Mouse (Mus musculus): ENCODE data around the gene Ruvbl2. TPM values are rescaled to one million over a fixed set of nuclear protein-coding genes. Genes with fewer than 3 reads are reported as not detected.
A peak's percentile ranks its signal among the peaks of the same experiment; 100 is the strongest.

Gene Ruvbl2
- polyA plus RNA-seq, 1 experiment from 2014 or later: 35.6 TPM

DNA sequence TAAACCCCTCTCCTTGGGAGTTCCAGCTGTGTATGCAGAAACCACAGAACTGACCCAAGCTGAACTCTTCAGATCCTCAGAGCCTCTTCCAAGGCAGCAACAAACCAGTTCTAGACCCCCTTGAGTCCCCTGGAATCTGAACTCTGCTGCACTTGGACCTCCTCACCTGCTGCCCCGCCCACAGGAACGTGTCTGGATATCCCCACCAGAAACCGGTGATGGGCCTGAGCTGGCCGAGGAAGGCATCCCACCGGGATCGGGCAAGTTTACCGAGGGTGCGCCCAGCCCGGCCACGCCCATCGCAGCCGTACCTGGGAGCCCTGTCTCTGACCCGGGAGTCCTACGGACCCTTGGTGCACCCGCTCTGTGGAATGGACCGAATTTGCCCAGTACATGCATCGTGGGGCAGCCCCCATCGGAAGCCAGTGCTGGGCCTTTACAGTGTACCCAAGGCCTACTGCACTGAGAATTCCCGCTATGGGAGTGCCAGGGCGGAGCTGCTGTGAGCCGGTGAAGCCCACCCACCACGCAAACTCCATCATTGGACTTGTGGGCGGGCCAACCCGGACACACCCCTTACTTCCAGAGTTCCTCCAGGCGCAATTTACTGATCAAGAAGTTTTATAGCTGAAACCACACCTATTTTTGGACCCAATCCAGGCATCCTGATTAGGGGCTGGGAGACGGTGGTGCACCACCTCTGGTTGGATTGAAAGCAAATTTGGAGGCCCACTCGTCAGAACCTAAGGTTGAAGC is 17.9 kb downstream of the Ruvbl2 start:
- Histone ChIP-seq H3K4me3 (ENCODE audit: low read depth, low read length) (no peak overlapping the region), H3K27me3 (replicated peaks; ENCODE audit: control insufficient read depth, insufficient read depth, low read length) (peaks cover 27% of the 10 kb centered on the region), H3K4me2 (replicated peaks; ENCODE audit: low read depth) (no peak overlapping the region), H3K36me3 (ENCODE audit: control insufficient read depth, insufficient read depth) (peaks cover 43% of the 10 kb centered on the region), H3K4me1 (replicated peaks; ENCODE audit: control insufficient read depth, insufficient read depth, low read length) (0 out of 2 replicates have a peak, but pooled peaks cover 3% of the 10 kb centered on the region), H3K9ac (ENCODE audit: low read depth, low read length) (no peak overlapping the region), H3K9me3 (ENCODE audit: control insufficient read depth) (no peaks in the 10 kb centered on the region), H3K27ac (ENCODE audit: low read depth, low read length) (no peak overlapping the region)
- TF ChIP-seq CTCF (IDR thresholded peaks at IDR 0.05; ENCODE audit: low read depth): no peak
- ATAC-seq: no peak
- WGBS: 10% methylated on average over 27 of the region's 27 CpGs

DNA sequence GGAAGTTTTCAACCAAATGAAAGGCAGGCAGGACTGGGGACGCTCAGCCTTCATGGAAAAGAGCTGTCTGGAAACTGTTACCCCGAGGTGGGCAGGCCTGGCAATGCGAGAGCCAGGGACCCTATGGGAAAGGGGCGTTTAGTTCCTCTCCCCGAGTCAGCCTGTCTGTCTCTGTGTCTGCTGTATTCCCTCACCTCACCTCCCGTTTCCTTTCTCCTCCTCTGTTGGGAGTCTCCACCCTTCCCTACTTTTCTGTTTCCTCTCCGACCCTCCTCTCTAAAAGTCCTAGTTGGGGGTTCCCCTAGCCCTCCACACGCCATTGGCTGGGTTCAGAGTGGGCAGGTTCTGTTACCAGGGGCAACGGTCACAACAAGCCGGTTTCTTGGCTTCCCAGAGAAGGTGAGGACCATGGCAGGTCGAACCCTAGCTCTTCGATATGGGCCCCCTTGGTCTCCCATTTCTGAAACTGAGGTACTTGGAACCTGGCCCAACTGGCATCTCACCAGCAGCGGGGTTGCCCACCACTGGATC is 19.9 kb downstream of the Ruvbl2 start:
- peaks cover 46% of the 10 kb centered on the region for H3K27me3 ChIP-seq (replicated peaks; ENCODE audit: control insufficient read depth, insufficient read depth, low read length)
- no peak for TF ChIP-seq CTCF (IDR thresholded peaks at IDR 0.05; ENCODE audit: low read depth)
- no peak for ATAC-seq
- H3K4me3 ChIP-seq (ENCODE audit: low read depth, low read length): no peak overlapping the region
- H3K9me3 ChIP-seq (ENCODE audit: control insufficient read depth): no peaks in the 10 kb centered on the region
- H3K27ac ChIP-seq (ENCODE audit: low read depth, low read length): no peak overlapping the region
- peaks cover 23% of the 10 kb centered on the region for H3K36me3 ChIP-seq (ENCODE audit: control insufficient read depth, insufficient read depth)
- H3K9ac ChIP-seq (ENCODE audit: low read depth, low read length): no peak overlapping the region
- no peak overlapping the region for H3K4me2 ChIP-seq (replicated peaks; ENCODE audit: low read depth)
- WGBS: 14% methylated on average over 13 of the region's 13 CpGs
- H3K4me1 ChIP-seq (replicated peaks; ENCODE audit: control insufficient read depth, insufficient read depth, low read length): peaks cover 14% of the 10 kb centered on the region; the same call in 1 of the 2 replicates

DNA sequence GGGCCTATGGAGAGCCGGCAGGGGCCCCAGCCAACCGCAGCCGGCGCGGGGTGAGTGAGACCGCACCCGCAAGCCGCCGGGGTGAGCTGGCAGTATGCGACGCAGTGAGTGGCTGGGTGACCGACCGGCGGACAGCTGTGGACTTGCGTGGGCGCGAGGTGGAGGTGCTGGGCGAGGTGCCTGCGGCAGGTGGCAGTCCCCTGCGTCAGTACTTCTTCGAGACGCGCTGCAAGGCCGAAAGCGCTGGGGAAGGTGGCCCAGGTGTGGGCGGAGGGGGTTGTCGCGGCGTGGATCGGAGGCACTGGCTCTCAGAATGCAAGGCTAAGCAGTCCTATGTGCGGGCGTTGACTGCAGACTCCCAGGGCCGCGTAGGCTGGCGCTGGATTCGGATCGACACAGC is 22.3 kb downstream of the Ruvbl2 start:
- no peak for ATAC-seq
- Histone ChIP-seq H3K9ac (ENCODE audit: low read depth, low read length) (no peak overlapping the region), H3K4me2 (replicated peaks; ENCODE audit: low read depth) (peak overlapping the region; percentile 52), H3K4me1 (replicated peaks; ENCODE audit: control insufficient read depth, insufficient read depth, low read length) (peaks cover 14% of the 10 kb centered on the region; the same call in 1 of the 2 replicates), H3K4me3 (ENCODE audit: low read depth, low read length) (peak overlapping the region; percentile 11; the same call in 1 of the 2 replicates), H3K36me3 (ENCODE audit: control insufficient read depth, insufficient read depth) (0 out of 2 replicates have a peak, but pooled peaks cover under 1% of the 10 kb centered on the region), H3K27ac (ENCODE audit: low read depth, low read length) (no peak overlapping the region), H3K27me3 (replicated peaks; ENCODE audit: control insufficient read depth, insufficient read depth, low read length) (peaks cover 59% of the 10 kb centered on the region), H3K9me3 (ENCODE audit: control insufficient read depth) (no peaks in the 10 kb centered on the region)
- 25% methylated on average over 37 of the region's 37 CpGs for WGBS
- no peak for TF ChIP-seq CTCF (IDR thresholded peaks at IDR 0.05; ENCODE audit: low read depth)

GRCm38 (mm10) chr7:45414740-45415224 is 23.1 kb downstream of the Ruvbl2 start:
- H3K27ac ChIP-seq (ENCODE audit: low read depth, low read length): no peak overlapping the region
- H3K27me3 ChIP-seq (replicated peaks; ENCODE audit: control insufficient read depth, insufficient read depth, low read length): peaks cover 66% of the 10 kb centered on the region
- no peaks in the 10 kb centered on the region for H3K9me3 ChIP-seq (ENCODE audit: control insufficient read depth)
- 52% methylated on average over 12 of the region's 12 CpGs for WGBS
- H3K36me3 ChIP-seq (ENCODE audit: control insufficient read depth, insufficient read depth): no peaks in the 10 kb centered on the region
- H3K4me3 ChIP-seq (ENCODE audit: low read depth, low read length): no peak overlapping the region
- H3K9ac ChIP-seq (ENCODE audit: low read depth, low read length): no peak overlapping the region
- H3K4me1 ChIP-seq (replicated peaks; ENCODE audit: control insufficient read depth, insufficient read depth, low read length): peaks cover 14% of the 10 kb centered on the region; the same call in 1 of the 2 replicates
- no peak for ATAC-seq
- no peak for TF ChIP-seq CTCF (IDR thresholded peaks at IDR 0.05; ENCODE audit: low read depth)
- H3K4me2 ChIP-seq (replicated peaks; ENCODE audit: low read depth): 0 out of 2 replicates have a peak overlapping the region, but pooled peaks have one; percentile 52

DNA sequence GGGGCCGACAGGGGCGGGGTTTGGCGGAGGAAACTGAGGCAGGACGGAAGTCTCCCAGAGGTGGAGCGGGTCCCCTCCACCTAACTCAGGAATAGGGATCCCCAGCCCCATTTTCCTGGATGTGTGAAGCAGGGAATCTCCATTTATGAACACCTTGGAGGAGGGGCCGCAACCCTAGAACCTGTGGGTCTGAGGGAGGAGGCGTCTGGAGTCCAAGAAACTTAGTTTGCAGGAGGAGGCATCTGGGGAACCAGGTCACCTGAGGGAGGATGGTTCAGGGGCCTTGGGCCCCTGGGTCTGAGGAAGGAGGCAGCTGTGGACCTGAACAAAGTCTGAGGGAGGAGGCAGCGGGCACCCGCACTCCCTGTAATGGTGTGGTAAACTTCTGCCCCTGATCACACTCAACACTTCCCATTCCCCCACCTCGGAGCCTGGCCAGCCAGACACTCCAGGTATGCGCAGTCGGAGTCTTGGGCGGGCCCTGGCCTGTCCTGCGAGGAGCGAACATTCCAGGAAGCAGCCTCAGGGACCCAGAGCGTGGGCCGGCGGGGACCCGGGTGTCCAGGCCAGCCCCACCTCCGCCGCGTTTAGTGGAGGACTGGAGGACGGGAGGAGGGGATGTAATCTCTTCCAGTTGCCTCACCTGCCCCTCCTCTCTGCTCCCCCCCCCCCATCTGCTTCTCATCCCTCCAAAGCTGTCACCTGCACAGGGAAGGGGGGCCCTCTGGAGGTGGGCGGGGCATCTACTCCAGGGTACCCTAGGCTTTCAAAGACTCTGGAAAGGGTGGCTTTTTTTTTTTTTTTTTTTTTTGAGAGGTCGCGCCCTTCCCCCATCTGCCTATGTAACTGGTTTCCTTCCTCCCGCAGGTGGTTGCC is 23.8 kb downstream of the Ruvbl2 start:
- 2% methylated on average over 27 of the region's 27 CpGs for WGBS
- no peaks in the 10 kb centered on the region for H3K9me3 ChIP-seq (ENCODE audit: control insufficient read depth)
- H3K27me3 ChIP-seq (replicated peaks; ENCODE audit: control insufficient read depth, insufficient read depth, low read length): peaks cover 71% of the 10 kb centered on the region
- peak overlapping the region; percentile 58 for H3K4me3 ChIP-seq (ENCODE audit: low read depth, low read length)
- H3K4me1 ChIP-seq (replicated peaks; ENCODE audit: control insufficient read depth, insufficient read depth, low read length): peaks cover 14% of the 10 kb centered on the region; the same call in 1 of the 2 replicates
- TF ChIP-seq CTCF (IDR thresholded peaks at IDR 0.05; ENCODE audit: low read depth): no peak
- H3K9ac ChIP-seq (ENCODE audit: low read depth, low read length): peak overlapping the region; percentile 34
- H3K4me2 ChIP-seq (replicated peaks; ENCODE audit: low read depth): peak overlapping the region; percentile 94
- no peak overlapping the region for H3K27ac ChIP-seq (ENCODE audit: low read depth, low read length)
- H3K36me3 ChIP-seq (ENCODE audit: control insufficient read depth, insufficient read depth): no peaks in the 10 kb centered on the region
- peak; percentile 28; the same call in 1 of the 2 replicates for ATAC-seq
